ENCODE assay signal across 15 mouse cellular contexts in genomic region chr9:90693031-90693671, GRCm38 (mm10).
DNase-seq lines count a peak whose midpoint lies in the region; ATAC-seq and TF ChIP-seq lines count a peak whose summit lies in the region.
"Had no signal": no experiment of that assay in that cellular context is flagged by ENCODE, and none has a peak within 500 bp of the region (broad histone marks: within the 10 kb centered on the region; RNA-seq: fewer than 3 reads in every experiment).

No protein-coding gene starts in this region.

- H3K27ac ChIP-seq in layer of hippocampus, adult 2 months: 0 out of 2 replicates have a peak overlapping the region, but pooled peaks have one; percentile 18
- peak overlapping the region; percentile 81 for H3K27ac ChIP-seq in forebrain, embryonic 11.5 days (ENCODE audit: low read depth, low read length)
- peak overlapping the region; percentile 73 for H3K27ac ChIP-seq in hindbrain, postnatal 0 days
- H3K27ac ChIP-seq in olfactory bulb, adult 2 months (ENCODE audit: insufficient read depth, low read depth, low read length): peak overlapping the region; percentile 66
- no peak overlapping the region for H3K27ac ChIP-seq in kidney, embryonic 15.5 days
- H3K27ac ChIP-seq in left cerebral cortex, adult 2 months: no peak overlapping the region
- H3K27ac ChIP-seq: gastrocnemius, adult 2 months; liver, embryonic 13.5 days; macrophage had no signal

- no peaks in the 10 kb centered on the region for H3K36me3 ChIP-seq in forebrain, embryonic 11.5 days (ENCODE audit: control insufficient read depth, insufficient read depth, low read length)
- no peaks in the 10 kb centered on the region for H3K36me3 ChIP-seq in hindbrain, postnatal 0 days (ENCODE audit: insufficient read depth, low read length)
- no peaks in the 10 kb centered on the region for H3K36me3 ChIP-seq in kidney, embryonic 15.5 days
- H3K36me3 ChIP-seq: liver, embryonic 13.5 days had no signal

- 11% methylated on average over 9 of the region's 9 CpGs for WGBS in forebrain, embryonic 11.5 days
- WGBS in hindbrain, postnatal 0 days: 17% methylated on average over 9 of the region's 9 CpGs
- 45% methylated on average over 9 of the region's 9 CpGs for WGBS in olfactory bulb, adult 2 months
- 46% methylated on average over 9 of the region's 9 CpGs for WGBS in kidney, embryonic 15.5 days

- DNase-seq in layer of hippocampus, adult 2 months (ENCODE audit: low spot score in 2 of 2): no peak
- DNase-seq in layer of hippocampus, postnatal 25 days (ENCODE audit: extremely low spot score in 1 of 2, low spot score in 1 of 2): no peak
- peak; percentile 72 for DNase-seq in forebrain, embryonic 11.5 days (ENCODE audit: low spot score)
- peak; percentile 76 for DNase-seq in hindbrain, postnatal 0 days (ENCODE audit: low spot score)
- no peak for DNase-seq in left cerebral cortex, adult 2 months (ENCODE audit: extremely low spot score in 1 of 2, low spot score in 2 of 2)
- DNase-seq in thymus, postnatal 25 days: no peak
- DNase-seq: adrenal gland, adult 8-10 months; gastrocnemius, adult 2 months; kidney, adult 9 months; layer of hippocampus, postnatal 36 days; liver, embryonic 13.5 days; thymus, postnatal 4 days had no signal

- H3K27me3 ChIP-seq in forebrain, embryonic 11.5 days (ENCODE audit: control insufficient read depth, insufficient read depth, low read length): peaks cover 2% of the 10 kb centered on the region; the same call in 1 of the 2 replicates
- H3K27me3 ChIP-seq in hindbrain, postnatal 0 days (ENCODE audit: insufficient read depth, low read length): no peaks in the 10 kb centered on the region
- peaks cover 6% of the 10 kb centered on the region; the same call in 1 of the 2 replicates for H3K27me3 ChIP-seq in kidney, embryonic 15.5 days
- H3K27me3 ChIP-seq: liver, embryonic 13.5 days had no signal

- peaks cover 9% of the 10 kb centered on the region; the same call in 1 of the 2 replicates for H3K4me1 ChIP-seq in forebrain, embryonic 11.5 days (replicated peaks; ENCODE audit: control insufficient read depth, insufficient read depth, low read length)
- no peaks in the 10 kb centered on the region for H3K4me1 ChIP-seq in hindbrain, postnatal 0 days (ENCODE audit: insufficient read depth, low read length)
- no peaks in the 10 kb centered on the region for H3K4me1 ChIP-seq in olfactory bulb, adult 2 months (ENCODE audit: control insufficient read depth, insufficient read depth, low read length)
- H3K4me1 ChIP-seq in kidney, embryonic 15.5 days: no peaks in the 10 kb centered on the region
- H3K4me1 ChIP-seq: liver, embryonic 13.5 days had no signal

- no peak for TF ChIP-seq CTCF in layer of hippocampus, adult 2 months (conservative IDR thresholded peaks at IDR 0.05)
- TF ChIP-seq CTCF in hindbrain, postnatal 0 days (IDR thresholded peaks at IDR 0.05; ENCODE audit: low read depth): no peak
- TF ChIP-seq CTCF in olfactory bulb, adult 2 months (IDR thresholded peaks at IDR 0.05; ENCODE audit: insufficient read depth, low read depth, low read length): no peak
- no peak for TF ChIP-seq CTCF in left cerebral cortex, adult 2 months (IDR thresholded peaks at IDR 0.05)

- H3K9ac ChIP-seq in forebrain, embryonic 11.5 days (ENCODE audit: low read length): no peak overlapping the region
- peak overlapping the region; percentile 45; the same call in 1 of the 2 replicates for H3K9ac ChIP-seq in hindbrain, postnatal 0 days (replicated peaks; ENCODE audit: low read length)
- H3K9ac ChIP-seq in kidney, embryonic 15.5 days: no peak overlapping the region
- H3K9ac ChIP-seq: liver, embryonic 13.5 days had no signal

- ATAC-seq in forebrain, embryonic 11.5 days (replicated peaks; ENCODE audit: low FRiP score): peak; percentile 94
- ATAC-seq in hindbrain, postnatal 0 days: peak; percentile 90
- no peak for ATAC-seq in kidney, embryonic 15.5 days (replicated peaks; ENCODE audit: low FRiP score)

- intact Hi-C loops in left cerebral cortex, adult 2 months (cut with DNase I): loop anchor here (10.0 kb wide), 1 partner anchor 488 kb away; no protein-coding TSS in a partner anchor

- no peak for TF ChIP-seq POLR2A in olfactory bulb, adult 2 months (IDR thresholded peaks at IDR 0.05; ENCODE audit: insufficient read depth, low read depth, low read length)

- H3K4me2 ChIP-seq in forebrain, embryonic 11.5 days (ENCODE audit: low read depth, low read length, severe bottlenecking): peak overlapping the region; percentile 15; the same call in 1 of the 2 replicates
- peak overlapping the region; percentile 44 for H3K4me2 ChIP-seq in hindbrain, postnatal 0 days (ENCODE audit: low read depth, low read length)
- no peak overlapping the region for H3K4me2 ChIP-seq in kidney, embryonic 15.5 days
- H3K4me2 ChIP-seq: liver, embryonic 13.5 days had no signal

- no peaks in the 10 kb centered on the region for H3K9me3 ChIP-seq in forebrain, embryonic 11.5 days (ENCODE audit: control insufficient read depth, low read length)
- no peaks in the 10 kb centered on the region for H3K9me3 ChIP-seq in hindbrain, postnatal 0 days (ENCODE audit: low read length)
- H3K9me3 ChIP-seq in kidney, embryonic 15.5 days (replicated peaks): no peaks in the 10 kb centered on the region
- H3K9me3 ChIP-seq: liver, embryonic 13.5 days had no signal

- H3K4me3 ChIP-seq in layer of hippocampus, adult 2 months: no peak overlapping the region
- H3K4me3 ChIP-seq in forebrain, embryonic 11.5 days (ENCODE audit: low read depth, low read length): no peak overlapping the region
- H3K4me3 ChIP-seq in hindbrain, postnatal 0 days (ENCODE audit: low read length): no peak overlapping the region
- H3K4me3 ChIP-seq in olfactory bulb, adult 2 months (ENCODE audit: insufficient read depth, low read depth, low read length): no peak overlapping the region
- no peak overlapping the region for H3K4me3 ChIP-seq in kidney, embryonic 15.5 days (replicated peaks)
- H3K4me3 ChIP-seq in left cerebral cortex, adult 2 months: no peak overlapping the region
- H3K4me3 ChIP-seq: gastrocnemius, adult 2 months; liver, embryonic 13.5 days had no signal

Comparison
In these comparisons a context has a peak if more than half of its experiments do, and no peak if none do; other contexts are left out.
1. DNase-seq: peak in forebrain, embryonic 11.5 days (single experiment) and hindbrain, postnatal 0 days (single experiment); none in layer of hippocampus, adult 2 months (0 of 2), layer of hippocampus, postnatal 25 days (0 of 2), left cerebral cortex, adult 2 months (0 of 2) and thymus, postnatal 25 days (single experiment).
2. H3K27ac ChIP-seq: peak in layer of hippocampus, adult 2 months (single experiment), forebrain, embryonic 11.5 days (single experiment), hindbrain, postnatal 0 days (single experiment) and olfactory bulb, adult 2 months (single experiment); none in kidney, embryonic 15.5 days (single experiment) and left cerebral cortex, adult 2 months (single experiment).